Mouse (Mus musculus) neural tube, embryonic 14.5 days (tissue): ENCODE data around the gene Rpl36a-ps1. TPM values are rescaled to one million over a fixed set of nuclear protein-coding genes. Genes with fewer than 3 reads are reported as not detected.

ENCODE experiments used
- ATAC-seq: fragments of 200-750 bp; cut with Nextera tagmentation; 2 replicates; pipeline ENCODE4 v1.8.0; 2017; ENCODE audit warnings: low read depth, mild to moderate bottlenecking, moderate TSS enrichment, moderate library complexity
- H3K27ac ChIP-seq: fragments of 300-500 bp; sonication (generic); 2 replicates; pipeline ENCODE4 v1.5.1; 2014; ENCODE audit warnings: low read depth, mild to moderate bottlenecking, control low read depth, low read length, moderate library complexity, mixed read lengths
- H3K27me3 ChIP-seq: fragments of 300-500 bp; sonication (generic); 2 replicates; pipeline ENCODE4 v1.6.1; 2014; ENCODE audit warnings: low read length; ENCODE audit not compliant: control insufficient read depth, insufficient read depth
- H3K36me3 ChIP-seq: fragments of 300-500 bp; sonication (generic); 2 replicates; pipeline ENCODE4 v1.6.1; 2014; ENCODE audit warnings: low read length, mixed read lengths; ENCODE audit not compliant: control insufficient read depth, insufficient read depth
- H3K4me1 ChIP-seq: fragments of 300-500 bp; sonication (generic); 2 replicates; pipeline ENCODE4 v1.6.1; 2014; ENCODE audit warnings: low read length; ENCODE audit not compliant: control insufficient read depth, insufficient read depth
- H3K4me2 ChIP-seq: fragments of 300-500 bp; sonication (generic); 2 replicates; pipeline ENCODE4 v1.6.1; 2014; ENCODE audit warnings: mild to moderate bottlenecking, low read depth, low read length, control low read depth
- H3K4me3 ChIP-seq: fragments of 300-500 bp; sonication (generic); 2 replicates; pipeline ENCODE4 v1.5.1; 2014; ENCODE audit warnings: low read depth, low read length, control low read depth, mixed read lengths
- H3K9ac ChIP-seq: fragments of 300-500 bp; sonication (generic); replicated peaks from 2 replicates; pipeline ENCODE4 v1.6.1; 2014; ENCODE audit warnings: low read depth, mild to moderate bottlenecking, control low read depth, low read length, mixed read lengths
- H3K9me3 ChIP-seq: fragments of 300-500 bp; sonication (generic); 2 replicates; pipeline ENCODE4 v1.6.1; 2016; ENCODE audit warnings: low read length; ENCODE audit not compliant: control insufficient read depth
- WGBS: fragments of 180-500 bp; shearing (Covaris S2); extraction: QIAGEN DNeasy Blood & Tissue Kit; methylation state at CpG from one replicate; pipeline ENCODE4 v1.1.7; 2014; 5-methylcytosine and 5-hydroxymethylcytosine counted together
- polyA plus RNA-seq: library from polyadenylated mRNA; unstranded; fragments of >200 nt; fragmentation: Nextera tagmentation; extraction: Ambion mirVana; gene quantifications from 2 replicates; pipeline ENCODE4 v1.2.1, GENCODE M21; 2014

The Rpl36a-ps1 gene
- polyA plus RNA-seq, 1 experiment from 2014 or later = 1.2 TPM

DNA sequence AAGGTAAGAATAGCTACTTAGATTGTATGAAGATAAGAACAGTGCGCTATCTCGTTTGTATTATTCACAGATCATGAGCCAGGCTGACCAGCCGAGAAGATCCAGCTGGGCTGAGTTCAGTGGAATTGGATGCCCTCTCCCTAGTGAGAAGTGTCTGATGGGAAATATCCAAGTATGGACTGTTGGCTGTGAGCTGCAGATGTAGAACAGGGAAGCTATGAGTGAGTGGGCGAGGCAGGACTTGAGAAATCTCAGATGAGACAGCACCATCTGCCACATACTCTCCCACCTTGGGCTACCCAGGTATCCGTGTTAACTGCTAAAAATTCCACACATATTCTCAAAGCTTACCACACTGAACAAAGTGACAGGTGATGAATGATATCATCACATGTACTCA is 35.9 kb upstream of the Rpl36a-ps1 start:
- H3K36me3 ChIP-seq = no peaks in the 10 kb centered on the region
- H3K27ac ChIP-seq = no peak overlapping the region
- H3K27me3 ChIP-seq = no peaks in the 10 kb centered on the region
- H3K4me3 ChIP-seq = no peak overlapping the region
- 86% methylated on average over 5 of the region's 5 CpGs for WGBS
- no peak overlapping the region for H3K4me2 ChIP-seq
- H3K9ac ChIP-seq = no peak overlapping the region
- no peak for ATAC-seq
- H3K4me1 ChIP-seq = no peaks in the 10 kb centered on the region
- H3K9me3 ChIP-seq = no peaks in the 10 kb centered on the region

DNA sequence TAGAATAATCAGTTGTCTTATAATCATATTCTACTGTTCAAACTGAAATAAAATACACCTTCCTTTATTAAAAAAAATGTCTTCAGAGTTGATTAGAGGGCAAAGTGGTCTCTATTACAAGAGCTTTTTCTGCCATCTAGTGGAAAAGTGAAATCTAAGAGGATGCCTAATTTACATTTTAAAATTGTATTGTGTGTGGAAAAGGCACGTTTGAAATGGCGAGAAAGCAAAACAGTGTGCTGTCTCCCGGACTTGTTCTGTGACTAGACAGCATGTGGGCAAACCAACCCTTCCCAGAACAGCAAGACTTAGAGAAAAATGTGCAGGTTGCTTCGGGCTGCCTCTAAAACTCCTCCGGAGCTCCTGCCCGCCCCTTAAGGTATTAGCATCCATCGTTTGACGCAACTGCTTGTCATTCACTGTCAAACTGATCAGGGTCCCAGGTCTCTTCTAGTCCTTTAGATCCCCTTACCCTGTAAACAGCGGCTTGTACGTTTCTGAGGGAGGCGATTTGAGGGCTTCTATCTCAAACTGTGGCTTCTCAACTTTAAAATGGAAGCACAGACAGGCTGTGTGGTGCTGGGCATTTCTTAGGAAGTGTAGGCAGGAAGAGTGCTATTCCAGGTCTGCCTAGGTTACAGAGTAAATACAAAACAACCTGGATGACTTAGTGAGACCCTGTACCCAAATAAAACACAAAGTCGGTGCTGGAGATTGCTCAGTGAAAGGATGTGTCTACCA is 28.4 kb upstream of the Rpl36a-ps1 start:
- Histone ChIP-seq H3K4me3 (peak overlapping the region; percentile 16; the same call in 1 of the 2 replicates), H3K9me3 (no peaks in the 10 kb centered on the region), H3K27me3 (no peaks in the 10 kb centered on the region), H3K9ac (peak overlapping the region; percentile 28; the same call in 1 of the 2 replicates), H3K4me1 (no peaks in the 10 kb centered on the region), H3K36me3 (no peaks in the 10 kb centered on the region), H3K4me2 (peak overlapping the region; percentile 38), H3K27ac (no peak overlapping the region)
- peak; percentile 28; the same call in 1 of the 2 replicates for ATAC-seq
- 51% methylated on average over 12 of the region's 12 CpGs for WGBS

DNA sequence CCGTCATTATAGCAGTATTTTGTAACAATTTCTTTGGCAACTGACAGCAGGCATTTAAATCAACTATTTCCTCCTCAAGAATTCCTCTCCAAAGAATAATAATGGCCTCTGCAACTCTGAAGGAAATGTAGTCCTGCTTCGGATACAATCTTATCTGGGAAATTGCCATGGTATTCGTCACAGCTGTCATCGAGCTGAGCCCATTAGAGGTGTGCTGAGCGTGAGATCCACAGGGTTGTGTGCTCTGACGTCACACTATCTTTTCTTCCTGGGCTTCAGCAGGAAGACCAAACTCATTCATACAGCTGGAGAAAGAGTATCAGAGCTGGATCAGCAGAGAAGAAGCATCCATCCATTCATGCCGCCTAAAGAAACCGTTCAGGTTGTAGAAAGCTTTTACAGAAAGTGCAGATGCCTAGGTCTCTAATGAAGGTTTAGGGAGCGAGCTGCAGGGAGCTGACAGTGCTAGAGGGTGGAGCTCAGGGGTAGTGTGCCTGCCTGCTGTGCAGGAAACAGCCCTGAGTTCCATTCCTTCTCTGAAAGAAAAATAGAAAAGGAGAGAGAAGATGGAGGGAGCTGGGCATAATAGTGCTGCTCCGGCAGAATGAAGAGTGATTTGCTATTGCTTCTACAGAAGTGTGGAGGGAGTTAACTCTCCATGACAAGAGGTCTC is 25.2 kb upstream of the Rpl36a-ps1 start:
- H3K27ac ChIP-seq = no peak overlapping the region
- no peaks in the 10 kb centered on the region for H3K4me1 ChIP-seq
- no peak overlapping the region for H3K9ac ChIP-seq
- H3K27me3 ChIP-seq = no peaks in the 10 kb centered on the region
- no peak overlapping the region for H3K4me2 ChIP-seq
- H3K9me3 ChIP-seq = no peaks in the 10 kb centered on the region
- 57% methylated on average over 10 of the region's 10 CpGs for WGBS
- no peak overlapping the region for H3K4me3 ChIP-seq
- H3K36me3 ChIP-seq = no peaks in the 10 kb centered on the region
- no peak for ATAC-seq

DNA sequence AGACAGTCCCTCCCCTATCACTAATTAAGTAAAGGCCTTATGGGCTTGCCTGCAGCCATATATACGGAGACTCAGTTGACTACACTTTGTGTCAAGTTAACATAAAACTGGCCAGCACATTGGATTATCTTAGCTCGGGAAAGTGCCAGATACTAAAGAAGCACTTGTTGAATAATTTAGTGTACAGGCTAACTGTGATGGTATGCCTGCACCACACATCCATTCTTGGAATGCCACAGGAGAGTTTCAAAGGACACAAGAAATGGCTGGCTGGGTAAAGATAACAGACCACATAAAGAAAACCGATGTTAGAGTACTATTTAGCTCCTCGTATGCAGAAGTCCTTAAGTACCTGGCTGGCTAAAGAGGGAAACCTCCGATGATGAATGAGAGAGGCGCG is 24.6 kb upstream of the Rpl36a-ps1 start:
- Histone ChIP-seq H3K4me2 (no peak overlapping the region), H3K9ac (no peak overlapping the region), H3K36me3 (no peaks in the 10 kb centered on the region), H3K9me3 (no peaks in the 10 kb centered on the region), H3K4me3 (no peak overlapping the region), H3K27ac (no peak overlapping the region), H3K27me3 (no peaks in the 10 kb centered on the region), H3K4me1 (no peaks in the 10 kb centered on the region)
- WGBS = 84% methylated on average over 7 of the region's 7 CpGs
- no peak for ATAC-seq

DNA sequence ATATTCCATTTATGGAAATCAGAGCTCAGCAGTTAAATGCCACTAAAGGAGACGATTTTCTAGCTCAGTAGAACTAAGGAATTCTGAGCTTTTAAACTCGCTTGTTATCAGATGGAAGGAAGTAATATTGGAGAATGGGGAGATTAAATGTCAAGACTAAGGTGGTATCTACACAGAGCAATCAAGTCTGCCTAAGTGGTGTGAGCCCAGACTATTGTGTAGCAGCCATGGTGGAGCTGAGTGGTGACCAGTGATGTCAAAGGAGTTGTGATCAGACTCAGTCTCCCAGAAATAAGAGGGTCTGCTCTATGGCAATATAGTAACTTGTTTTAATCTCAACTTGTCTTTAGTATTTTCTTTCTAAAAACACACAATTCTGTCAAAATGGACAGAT is 16.8 kb upstream of the Rpl36a-ps1 start:
- no peaks in the 10 kb centered on the region for H3K4me1 ChIP-seq
- no peak for ATAC-seq
- H3K27ac ChIP-seq = no peak overlapping the region
- 64% methylated on average over 2 of the region's 2 CpGs for WGBS
- no peaks in the 10 kb centered on the region for H3K36me3 ChIP-seq
- H3K27me3 ChIP-seq = no peaks in the 10 kb centered on the region
- no peak overlapping the region for H3K4me2 ChIP-seq
- H3K4me3 ChIP-seq = no peak overlapping the region
- H3K9me3 ChIP-seq = no peaks in the 10 kb centered on the region
- no peak overlapping the region for H3K9ac ChIP-seq

DNA sequence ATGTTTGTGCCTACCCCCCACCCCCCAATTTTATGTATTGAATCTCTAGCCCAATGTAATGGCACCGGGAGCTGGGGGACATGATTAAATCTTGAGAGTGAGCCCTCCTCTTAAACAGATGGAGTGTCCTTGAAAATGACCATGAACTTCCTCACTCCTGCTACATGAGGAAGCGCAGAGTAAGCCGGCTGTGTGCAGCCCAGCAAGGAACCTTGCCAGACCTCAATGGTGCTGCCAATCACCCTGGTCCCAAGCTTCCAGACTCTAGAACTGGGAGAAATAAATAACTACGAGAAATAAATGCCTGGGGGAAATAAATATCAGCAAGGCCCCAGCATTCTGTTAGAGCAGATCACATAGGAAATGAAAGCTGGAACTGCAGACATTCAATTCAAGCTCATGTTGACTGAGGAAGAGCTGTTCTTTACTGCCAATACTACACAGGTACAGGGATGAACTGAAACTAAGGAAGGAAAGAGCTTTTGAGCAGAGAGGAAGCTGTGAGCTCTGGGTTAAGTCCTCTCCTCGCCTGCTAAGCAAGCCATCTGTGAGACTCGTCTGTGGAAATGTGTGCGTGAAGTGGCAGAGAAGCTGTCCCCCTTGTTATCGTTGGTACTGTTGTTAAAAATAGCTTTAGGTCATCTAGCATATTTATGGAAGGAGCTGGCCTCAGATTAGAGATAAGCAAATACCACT is 16.3 kb upstream of the Rpl36a-ps1 start:
- no peak for ATAC-seq
- Histone ChIP-seq H3K9ac (no peak overlapping the region), H3K4me2 (no peak overlapping the region), H3K36me3 (no peaks in the 10 kb centered on the region), H3K27ac (no peak overlapping the region), H3K27me3 (no peaks in the 10 kb centered on the region), H3K9me3 (no peaks in the 10 kb centered on the region), H3K4me3 (no peak overlapping the region), H3K4me1 (no peaks in the 10 kb centered on the region)
- 73% methylated on average over 8 of the region's 8 CpGs for WGBS

DNA sequence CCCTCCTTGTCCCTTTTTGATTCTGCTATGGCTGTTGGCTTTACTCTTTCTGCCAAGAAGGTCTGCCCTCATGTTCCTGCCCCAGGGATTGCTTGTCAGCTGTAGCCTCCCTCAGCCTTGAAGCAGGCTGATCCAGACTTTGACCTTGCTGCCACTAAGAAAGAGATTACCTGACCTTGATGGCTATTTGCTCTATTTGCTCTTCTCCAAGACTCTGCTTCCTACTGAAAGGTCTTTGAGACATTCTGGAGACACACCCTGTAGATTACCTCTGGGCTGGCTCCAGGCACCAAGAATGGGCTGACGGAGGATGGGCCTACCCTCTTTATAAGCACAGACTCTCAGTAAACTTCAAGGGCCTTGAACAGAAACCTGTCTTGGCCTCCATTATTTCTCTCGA is 1.6 kb downstream of the Rpl36a-ps1 start:
- H3K9me3 ChIP-seq = no peaks in the 10 kb centered on the region

DNA sequence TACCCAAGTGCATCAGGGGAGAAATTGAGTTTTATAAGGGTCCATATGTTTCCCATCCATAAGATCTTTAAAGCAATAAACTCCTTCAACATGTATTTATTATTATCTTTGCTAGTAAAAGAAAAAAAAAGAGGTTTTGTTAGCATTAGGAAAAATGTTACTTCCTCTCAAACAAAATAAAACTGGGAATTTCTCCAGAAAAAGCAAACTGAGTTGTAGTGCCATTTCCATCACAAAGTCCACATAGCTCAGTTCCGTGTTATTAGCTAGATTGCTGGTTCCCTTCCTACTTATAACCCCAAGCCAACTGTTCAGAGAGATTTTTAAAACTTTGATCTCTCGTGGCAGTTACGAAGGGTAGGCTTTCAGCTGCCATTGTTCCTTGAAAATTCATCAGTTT is 3.5 kb downstream of the Rpl36a-ps1 start:
- no peaks in the 10 kb centered on the region for H3K4me1 ChIP-seq
- H3K27ac ChIP-seq = no peak overlapping the region
- H3K4me3 ChIP-seq = no peak overlapping the region
- H3K27me3 ChIP-seq = no peaks in the 10 kb centered on the region
- no peaks in the 10 kb centered on the region for H3K36me3 ChIP-seq
- ATAC-seq = no peak
- H3K9ac ChIP-seq = no peak overlapping the region
- H3K9me3 ChIP-seq = no peaks in the 10 kb centered on the region
- 74% methylated on average over 3 of the region's 3 CpGs for WGBS
- H3K4me2 ChIP-seq = no peak overlapping the region

More for the DNA sequence above, 1.6 kb downstream of the Rpl36a-ps1 start:
- Histone ChIP-seq H3K27ac (no peak overlapping the region), H3K4me1 (no peaks in the 10 kb centered on the region), H3K4me2 (no peak overlapping the region), H3K27me3 (no peaks in the 10 kb centered on the region), H3K36me3 (no peaks in the 10 kb centered on the region), H3K9ac (no peak overlapping the region), H3K4me3 (no peak overlapping the region)
- ATAC-seq = no peak
- WGBS = 90% methylated on average over 2 of the region's 2 CpGs

DNA sequence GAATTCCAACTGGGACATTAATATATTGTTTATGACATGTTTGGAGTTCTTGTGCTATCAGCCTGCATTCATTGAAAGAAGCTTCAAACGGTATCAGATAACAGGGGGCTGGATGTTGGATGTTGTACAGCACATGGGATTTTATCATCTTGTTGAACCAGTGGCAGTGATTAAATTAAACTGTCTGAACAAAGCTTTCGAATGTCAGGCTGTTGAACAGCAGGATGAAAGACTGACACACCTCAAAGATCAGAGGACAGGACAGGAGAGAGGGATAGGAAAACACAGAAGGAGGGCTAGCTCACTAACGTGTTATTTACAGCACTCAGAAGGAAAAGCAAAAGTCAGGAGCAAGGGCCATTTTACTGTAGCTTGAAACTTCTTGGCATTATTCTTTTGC is 4.3 kb downstream of the Rpl36a-ps1 start:
- 34% methylated on average over 3 of the region's 3 CpGs for WGBS
- no peak for ATAC-seq
- H3K36me3 ChIP-seq = no peaks in the 10 kb centered on the region
- no peak overlapping the region for H3K4me2 ChIP-seq
- no peaks in the 10 kb centered on the region for H3K27me3 ChIP-seq
- H3K9me3 ChIP-seq = no peaks in the 10 kb centered on the region
- no peak overlapping the region for H3K4me3 ChIP-seq
- no peak overlapping the region for H3K27ac ChIP-seq
- no peak overlapping the region for H3K9ac ChIP-seq
- no peaks in the 10 kb centered on the region for H3K4me1 ChIP-seq
